Mouse (Mus musculus) ES-Bruce4 (cell line): Measurements from ENCODE around the gene N4bp2l2.
"Not testable (repeated sequence)": the region's sequence is repeated elsewhere in the genome, so short reads cannot be mapped to it uniquely, and the experiment has no call there.

ENCODE experiments used
- EP300 ChIP-seq: IDR thresholded peaks from 2 replicates; pipeline ENCODE4 v1.6.1; 2011; ENCODE audit warnings: low read depth, low read length; ENCODE audit not compliant: insufficient read depth
- POLR2A ChIP-seq: IDR thresholded peaks from one replicate; pipeline ENCODE4 v1.8.1; 2011; ENCODE audit warnings: low read length; ENCODE audit not compliant: insufficient read depth

GRCm38 (mm10) chr5:150660296-150660695, 5.7 kb downstream of the N4bp2l2 start:
- TF ChIP-seq POLR2A, EP300: not testable (repeated sequence)
